Mouse (Mus musculus) central nervous system, embryonic 14 days (tissue): ENCODE measurements around the gene Myf6. TPM values are rescaled to one million over a fixed set of nuclear protein-coding genes. Genes with fewer than 3 reads are reported as not detected.

Experiments
- polyA plus RNA-seq: library from polyadenylated mRNA; depleted of rRNA; stranded (reverse); fragments of >200 nt; gene quantifications from 2 replicates; pipeline ENCODE4 v1.2.3, GENCODE M21; 2012; rRNA removed

Gene Myf6
- 0.05 and 0.89 TPM in 2 replicates for polyA plus RNA-seq

GRCm38 (mm10) chr10:107494568-107494967, at the start of gene Myf6:
TSS of gene Myf6 (minus strand) at chr10:107494737.

GRCm38 (mm10) chr10:107485870-107486269, 8.7 kb downstream of the Myf6 start, which contains the start of gene Myf5:
TSS of gene Myf5 (minus strand) at chr10:107486134.

Other genes with a start within 250 kb of the Myf6 start
- gene Lin7a, start 223.1 kb downstream of the Myf6 start, polyA plus RNA-seq, result 7.0 and 9.2 TPM in 2 replicates
- 0.02 and 1.2 TPM in 2 replicates for gene Myf5, start 8.6 kb downstream of the Myf6 start, polyA plus RNA-seq
- gene Ptprq, start 225.3 kb upstream of the Myf6 start, polyA plus RNA-seq, result 0.15 and 0.26 TPM in 2 replicates